24 mouse cellular contexts compared by ENCODE assay signal in the genomic region with DNA sequence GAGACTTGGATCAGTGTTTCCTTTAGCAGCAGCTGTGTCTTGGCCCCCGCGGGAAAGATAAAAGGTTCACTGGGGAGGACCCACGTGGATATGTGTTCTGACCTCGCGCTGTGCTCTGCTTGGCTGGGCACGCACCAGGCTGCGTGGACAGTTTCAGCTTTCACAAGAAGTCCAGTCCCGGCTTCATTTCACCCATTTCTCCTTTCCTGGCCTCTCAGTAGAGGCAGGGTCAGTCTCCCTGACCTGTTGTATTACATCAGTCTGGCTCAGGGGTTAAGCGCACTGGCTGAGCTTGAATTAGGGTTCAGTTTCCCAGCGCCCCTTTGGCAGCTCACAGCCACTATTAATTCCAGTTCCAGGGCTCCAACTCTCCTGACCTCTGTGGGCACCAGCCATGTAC. TPM values are rescaled to one million over a fixed set of nuclear protein-coding genes. Genes with fewer than 3 reads are reported as not detected.
A peak's percentile ranks its signal among the peaks of the same experiment; 100 is the strongest.
DNase-seq lines count a peak whose midpoint lies in the region; ATAC-seq and TF ChIP-seq lines count a peak whose summit lies in the region.
"Had no signal": no experiment of that assay in that cellular context is flagged by ENCODE, and none has a peak within 500 bp of the region (broad histone marks: within the 10 kb centered on the region; RNA-seq: fewer than 3 reads in every experiment).

No protein-coding gene starts in this region.

- 63% methylated on average over 10 of the region's 10 CpGs for WGBS in liver, postnatal 0 days (ENCODE audit: insufficient replicate concordance)

- H3K9me3 ChIP-seq in liver, postnatal 0 days (ENCODE audit: low read length), result no peaks in the 10 kb centered on the region
- H3K9me3 ChIP-seq: embryonic facial prominence, embryonic 12.5 days; forebrain, embryonic 12.5 days; limb, embryonic 13.5 days; liver, embryonic 15.5 days had no signal

- no peaks in the 10 kb centered on the region for H3K4me1 ChIP-seq in liver, postnatal 0 days (ENCODE audit: insufficient read depth)
- H3K4me1 ChIP-seq: embryonic facial prominence, embryonic 12.5 days; liver, embryonic 15.5 days had no signal

- no peak for TF ChIP-seq EP300 in liver, postnatal 0 days (IDR thresholded peaks at IDR 0.05; ENCODE audit: low read depth)

- ATAC-seq in liver, postnatal 0 days, result 0 out of 2 replicates have a peak, but pooled peaks have one; percentile 13
- ATAC-seq: hindbrain, postnatal 0 days; intestine, embryonic 16.5 days had no signal

- no peak overlapping the region for H3K27ac ChIP-seq in liver, postnatal 0 days (ENCODE audit: low read depth)
- H3K27ac ChIP-seq: embryonic facial prominence, embryonic 12.5 days; forebrain, embryonic 12.5 days; gastrocnemius, adult 2 months; hindbrain, postnatal 0 days; limb, embryonic 13.5 days; liver, embryonic 15.5 days had no signal

- no peak overlapping the region for H3K4me3 ChIP-seq in liver, postnatal 0 days (ENCODE audit: low read depth, low read length)
- H3K4me3 ChIP-seq: embryonic facial prominence, embryonic 12.5 days; forebrain, embryonic 12.5 days; gastrocnemius, adult 2 months; limb, embryonic 13.5 days; liver, embryonic 15.5 days had no signal

- H3K4me2 ChIP-seq in liver, postnatal 0 days (ENCODE audit: low read depth, low read length), result no peak overlapping the region
- H3K4me2 ChIP-seq: embryonic facial prominence, embryonic 12.5 days; forebrain, embryonic 12.5 days; heart, embryonic 11.5 days; limb, embryonic 13.5 days; liver, embryonic 15.5 days had no signal

- H3K36me3 ChIP-seq in liver, postnatal 0 days (replicated peaks; ENCODE audit: insufficient read depth, low read length), result no peaks in the 10 kb centered on the region
- H3K36me3 ChIP-seq: embryonic facial prominence, embryonic 12.5 days; forebrain, embryonic 12.5 days; limb, embryonic 13.5 days; liver, embryonic 15.5 days had no signal

- no peak for TF ChIP-seq CTCF in liver, postnatal 0 days (IDR thresholded peaks at IDR 0.05; ENCODE audit: low read depth)

- no peaks in the 10 kb centered on the region for H3K27me3 ChIP-seq in liver, postnatal 0 days (ENCODE audit: insufficient read depth, low read length)
- H3K27me3 ChIP-seq: embryonic facial prominence, embryonic 12.5 days; forebrain, embryonic 12.5 days; limb, embryonic 13.5 days had no signal

- DNase-seq in embryo, embryonic 11 days, result peak; percentile 26
- no peak for DNase-seq in embryo, embryonic 9.5 days (ENCODE audit: extremely low spot score)
- no peak for DNase-seq in liver, postnatal 0 days
- DNase-seq in liver, result no peak
- DNase-seq in adrenal gland, postnatal 25 days, result peak; percentile 4
- DNase-seq in skeletal muscle tissue, adult 2 months (ENCODE audit: low read depth, low spot score), result peak; percentile 18
- no peak for DNase-seq in cerebellum, adult 11 months
- DNase-seq in layer of hippocampus, adult 9-11 months, result no peak
- DNase-seq: cerebellum, adult 2 months; cerebellum, postnatal 25 days; gastrocnemius, adult 2 months; kidney, postnatal 36 days; lung, postnatal 4 days; midbrain, embryonic 14.5 days; right cerebral cortex, postnatal 14 days; spleen, adult 18-20 months; thymus, postnatal 36 days had no signal

- H3K9ac ChIP-seq in liver, postnatal 0 days (replicated peaks), result no peak overlapping the region
- H3K9ac ChIP-seq: embryonic facial prominence, embryonic 12.5 days; forebrain, embryonic 12.5 days; limb, embryonic 13.5 days; liver, embryonic 15.5 days had no signal

RNA-seq across cellular contexts. Expression of gene Pik3cb, which starts 30.8 kb away (rescaled TPM):
- 2.0 and 2.3 TPM in 2 replicates for polyA plus RNA-seq in liver, postnatal 0 days (2015; fragmentation: Nextera tagmentation; extraction: Ambion mirVana)
- 15.0 and 15.2 TPM in 2 replicates for total RNA-seq in adrenal gland, postnatal 25 days (2021)

Comparison
In these comparisons a context has a peak if more than half of its experiments do, and no peak if none do; other contexts are left out.
1. DNase-seq: peak in embryo, embryonic 11 days (single experiment), adrenal gland, postnatal 25 days (single experiment) and skeletal muscle tissue, adult 2 months (single experiment); none in embryo, embryonic 9.5 days (single experiment), liver, postnatal 0 days (single experiment), liver (single experiment), cerebellum, adult 11 months (single experiment) and layer of hippocampus, adult 9-11 months (single experiment).